Mouse (Mus musculus) midbrain, embryonic 11.5 days (tissue): Measurements from ENCODE around the gene Rims1. TPM values are rescaled to one million over a fixed set of nuclear protein-coding genes. Genes with fewer than 3 reads are reported as not detected.

Experiments used
- ATAC-seq: fragments of 200-750 bp; cut with Nextera tagmentation; 2 replicates; pipeline ENCODE4 v1.8.0; 2017; ENCODE audit warnings: moderate TSS enrichment, moderate library complexity; ENCODE audit not compliant: low FRiP score
- DNase-seq: peaks from one replicate; pipeline ENCODE4 v3.0.0; 2015; ENCODE audit warnings: low spot score; ENCODE audit errors: missing footprints
- H3K27ac ChIP-seq: fragments of 300-500 bp; sonication (generic); 2 replicates; pipeline ENCODE4 v1.5.1; 2014; ENCODE audit warnings: low read depth, low read length
- H3K27me3 ChIP-seq: fragments of 300-500 bp; sonication (generic); 2 replicates; pipeline ENCODE4 v1.6.1; 2014; ENCODE audit warnings: mild to moderate bottlenecking, low read length, moderate library complexity, mixed read lengths; ENCODE audit not compliant: control insufficient read depth, insufficient read depth
- H3K36me3 ChIP-seq: fragments of 300-500 bp; sonication (generic); 2 replicates; pipeline ENCODE4 v1.6.1; 2014; ENCODE audit warnings: mild to moderate bottlenecking, low read length, moderate library complexity, mixed read lengths; ENCODE audit not compliant: control insufficient read depth, insufficient read depth
- H3K4me1 ChIP-seq: fragments of 300-500 bp; sonication (generic); 2 replicates; pipeline ENCODE4 v1.6.1; 2014; ENCODE audit warnings: low read length; ENCODE audit not compliant: control insufficient read depth, insufficient read depth
- H3K4me2 ChIP-seq: fragments of 300-500 bp; sonication (generic); 2 replicates; pipeline ENCODE4 v1.6.1; 2014; ENCODE audit warnings: mild to moderate bottlenecking, moderate library complexity
- H3K4me3 ChIP-seq: fragments of 300-500 bp; sonication (generic); 2 replicates; pipeline ENCODE4 v1.5.1; 2014; ENCODE audit warnings: low read depth, low read length
- H3K9ac ChIP-seq: fragments of 300-500 bp; sonication (generic); 2 replicates; pipeline ENCODE4 v1.6.1; 2014; ENCODE audit warnings: low read length
- H3K9me3 ChIP-seq: fragments of 300-500 bp; sonication (generic); 2 replicates; pipeline ENCODE4 v1.6.1; 2016; ENCODE audit warnings: low read length; ENCODE audit not compliant: control insufficient read depth
- WGBS: fragments of 180-500 bp; shearing (Covaris S2); extraction: QIAGEN DNeasy Blood & Tissue Kit; methylation state at CpG from one replicate; pipeline ENCODE4 v1.1.7; 2014; 5-methylcytosine and 5-hydroxymethylcytosine counted together
- polyA plus RNA-seq: library from polyadenylated mRNA; unstranded; fragments of >200 nt; fragmentation: Nextera tagmentation; extraction: Ambion mirVana; gene quantifications from 2 replicates; pipeline ENCODE4 v1.2.1, GENCODE M21; 2014

Rims1 gene
- polyA plus RNA-seq, 1 experiment from 2014 or later: 3.6 TPM

DNA sequence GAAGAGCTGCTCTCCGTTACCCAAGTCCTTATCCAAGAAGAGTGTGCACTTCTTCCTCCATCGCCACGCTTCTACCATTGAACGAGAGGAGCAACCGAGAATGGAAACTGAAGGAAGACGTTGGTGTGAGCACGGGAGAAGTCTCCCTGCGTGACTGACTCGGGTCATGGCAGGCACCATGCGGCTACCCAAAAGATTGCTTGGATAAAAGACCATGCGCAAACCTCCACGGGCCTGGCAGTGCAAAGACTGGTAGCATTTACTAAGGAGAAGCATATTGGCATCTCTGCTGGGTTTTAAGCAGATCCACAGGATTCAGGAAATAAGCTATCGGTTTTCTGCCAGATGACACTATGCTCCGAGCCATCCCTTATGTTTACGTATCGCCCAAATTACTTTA, 293.4 kb downstream of the Rims1 start:
- H3K27ac ChIP-seq: no peak overlapping the region
- H3K27me3 ChIP-seq: no peaks in the 10 kb centered on the region
- DNase-seq (no peak), ATAC-seq (no peak)
- no peaks in the 10 kb centered on the region for H3K9me3 ChIP-seq
- H3K4me1 ChIP-seq: no peaks in the 10 kb centered on the region
- H3K36me3 ChIP-seq: no peaks in the 10 kb centered on the region
- H3K4me3 ChIP-seq: no peak overlapping the region
- WGBS: 87% methylated on average over 16 of the region's 16 CpGs
- H3K9ac ChIP-seq: no peak overlapping the region
- H3K4me2 ChIP-seq: no peak overlapping the region

DNA sequence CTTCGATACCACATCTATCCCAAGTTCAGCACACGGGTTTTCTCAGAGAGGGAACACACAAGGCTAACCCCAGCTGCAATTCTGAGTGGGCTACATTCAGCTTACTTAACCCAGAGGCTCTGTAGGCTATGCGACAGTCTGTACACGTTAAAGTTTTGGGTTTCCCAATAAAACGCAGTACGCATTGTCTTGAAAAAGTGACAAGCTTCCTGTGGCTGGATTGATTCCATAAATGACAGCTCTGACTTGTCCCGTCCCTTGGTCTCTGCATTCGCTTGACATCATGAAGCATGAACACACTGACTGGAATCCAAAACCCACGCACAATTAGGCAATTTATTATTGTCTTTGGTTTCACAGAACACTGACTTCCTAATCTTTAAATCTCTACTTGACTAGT, 294.2 kb downstream of the Rims1 start:
- WGBS: 87% methylated on average over 9 of the region's 9 CpGs
- DNase-seq (no peak), ATAC-seq (no peak)
- H3K9ac ChIP-seq: no peak overlapping the region
- H3K9me3 ChIP-seq: no peaks in the 10 kb centered on the region
- no peak overlapping the region for H3K4me3 ChIP-seq
- no peak overlapping the region for H3K27ac ChIP-seq
- no peaks in the 10 kb centered on the region for H3K4me1 ChIP-seq
- H3K36me3 ChIP-seq: no peaks in the 10 kb centered on the region
- no peak overlapping the region for H3K4me2 ChIP-seq
- H3K27me3 ChIP-seq: no peaks in the 10 kb centered on the region

DNA sequence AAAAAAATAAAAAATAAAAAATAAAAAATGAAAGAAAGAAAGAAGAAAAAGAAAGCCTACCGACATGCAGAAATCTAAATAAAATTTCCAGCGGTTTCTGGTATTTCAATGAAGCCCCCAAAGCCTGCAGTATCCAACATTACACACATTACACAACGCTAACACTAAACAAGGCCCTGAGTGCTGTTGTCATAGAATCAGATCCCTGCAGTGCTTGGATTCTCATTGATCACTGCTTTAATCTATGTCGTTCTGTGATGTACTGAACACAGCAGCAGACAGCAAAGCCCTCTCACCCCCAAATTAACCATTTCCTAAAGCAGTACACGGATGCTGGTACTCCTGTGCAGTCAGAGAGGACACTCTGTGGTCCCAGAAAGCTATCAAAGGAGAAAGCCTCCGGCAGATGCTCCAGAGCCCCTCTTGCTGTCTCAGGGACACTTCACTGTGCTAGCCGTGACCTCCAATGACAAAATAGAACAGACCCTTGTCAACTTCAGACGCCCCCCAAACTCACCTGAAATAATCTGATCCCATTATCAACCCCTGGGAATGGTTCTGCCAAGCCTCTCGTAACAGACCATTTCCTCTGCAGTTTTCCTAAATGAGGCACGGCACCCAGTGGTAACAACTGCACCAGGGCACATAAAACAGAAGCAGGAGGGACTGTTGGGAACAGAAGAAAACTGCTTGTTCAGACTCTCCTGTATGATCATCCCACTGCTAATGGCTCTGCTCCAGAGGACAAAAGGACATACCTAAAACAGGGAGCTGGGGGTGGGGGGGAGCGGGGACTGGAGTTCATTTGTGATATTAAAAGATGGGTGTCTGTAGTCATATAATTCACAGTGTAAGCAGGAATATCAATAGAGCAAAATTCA, 296.8 kb downstream of the Rims1 start:
- no peak; the same call in 1 of the 2 replicates for ATAC-seq
- Histone ChIP-seq H3K4me3 (no peak overlapping the region), H3K27me3 (no peaks in the 10 kb centered on the region), H3K9me3 (no peaks in the 10 kb centered on the region), H3K27ac (no peak overlapping the region), H3K4me1 (no peaks in the 10 kb centered on the region), H3K9ac (no peak overlapping the region), H3K36me3 (no peaks in the 10 kb centered on the region), H3K4me2 (no peak overlapping the region)
- 66% methylated on average over 11 of the region's 11 CpGs for WGBS
- no peak for DNase-seq

DNA sequence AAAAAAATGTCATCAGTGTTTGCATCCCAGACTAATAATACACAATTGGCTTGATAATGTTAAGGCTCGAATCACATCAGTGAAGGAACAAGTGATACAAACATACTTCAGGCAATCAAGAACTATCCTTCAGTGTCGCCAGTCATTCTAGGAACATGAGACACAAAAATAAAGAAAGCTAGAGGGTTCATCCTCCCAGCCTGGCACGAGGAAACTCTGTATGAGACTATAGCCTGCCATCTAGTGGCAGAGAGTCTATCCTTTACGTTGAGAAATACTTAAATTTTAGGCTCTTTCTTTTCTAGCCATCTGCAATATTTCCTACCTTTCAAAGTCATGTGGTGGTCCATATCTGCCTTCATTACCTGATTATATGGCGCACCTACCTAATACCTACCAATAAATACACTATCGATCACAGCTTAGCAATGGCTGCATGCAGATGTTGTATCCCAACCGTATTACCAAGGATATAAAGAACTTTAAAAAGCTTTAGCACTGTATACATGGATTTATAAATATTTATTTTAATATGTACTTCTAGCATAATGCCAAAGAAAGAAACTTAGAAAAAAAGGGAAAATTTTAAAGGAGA, 318.4 kb downstream of the Rims1 start:
- Histone ChIP-seq H3K36me3 (no peaks in the 10 kb centered on the region), H3K9ac (no peak overlapping the region), H3K27ac (no peak overlapping the region), H3K4me3 (no peak overlapping the region), H3K4me1 (no peaks in the 10 kb centered on the region), H3K9me3 (no peaks in the 10 kb centered on the region), H3K27me3 (no peaks in the 10 kb centered on the region), H3K4me2 (no peak overlapping the region)
- 50% methylated on average over 7 of the region's 7 CpGs for WGBS
- peak; percentile 69; the same call in 1 of the 2 replicates for ATAC-seq
- DNase-seq: no peak

DNA sequence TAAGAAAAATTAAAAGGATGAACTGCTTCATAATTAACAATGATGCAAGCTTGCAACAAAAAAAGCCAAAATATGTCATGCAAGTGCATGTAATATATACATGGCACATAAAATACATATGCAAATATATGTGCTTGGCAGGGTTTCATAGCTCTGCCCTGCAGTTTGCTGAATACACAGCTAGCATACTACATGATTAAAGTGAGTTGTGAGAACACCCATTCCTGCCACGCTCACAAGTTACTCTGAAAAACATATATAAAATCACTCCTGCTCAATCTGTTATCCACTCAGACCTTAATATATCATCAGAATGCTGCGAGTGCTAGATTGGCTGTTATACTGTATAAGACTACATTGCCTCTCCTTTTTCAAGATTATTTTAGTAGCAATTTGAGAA, 329.6 kb downstream of the Rims1 start:
- 87% methylated on average over 2 of the region's 2 CpGs for WGBS
- H3K36me3 ChIP-seq: no peaks in the 10 kb centered on the region
- no peak for ATAC-seq
- H3K4me3 ChIP-seq: no peak overlapping the region
- H3K9ac ChIP-seq: no peak overlapping the region
- H3K4me2 ChIP-seq: no peak overlapping the region
- DNase-seq: no peak
- H3K4me1 ChIP-seq: no peaks in the 10 kb centered on the region; the same call in 1 of the 2 replicates
- no peak overlapping the region for H3K27ac ChIP-seq
- no peaks in the 10 kb centered on the region for H3K9me3 ChIP-seq
- H3K27me3 ChIP-seq: no peaks in the 10 kb centered on the region

DNA sequence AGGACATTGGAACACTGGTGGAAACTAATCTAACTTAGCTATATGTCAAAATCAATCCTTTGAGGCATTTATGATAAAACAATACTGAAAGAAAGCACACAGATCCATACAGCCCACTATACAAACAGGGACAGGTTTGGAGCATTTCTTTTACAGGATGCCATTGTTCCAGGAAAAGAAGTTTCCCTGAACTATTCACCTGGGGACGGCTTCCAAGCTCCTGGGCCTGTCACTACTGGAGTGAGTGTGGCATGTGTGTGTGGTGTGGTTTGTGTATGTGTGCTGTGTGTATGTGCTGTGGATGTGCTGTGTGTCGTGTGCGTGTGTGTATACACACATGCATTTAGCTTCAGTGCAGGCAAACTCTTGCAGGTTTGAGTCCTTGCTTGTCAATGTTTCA, 338.8 kb downstream of the Rims1 start:
- no peaks in the 10 kb centered on the region for H3K36me3 ChIP-seq
- H3K27ac ChIP-seq: no peak overlapping the region
- no peak overlapping the region for H3K4me2 ChIP-seq
- 80% methylated on average over 3 of the region's 3 CpGs for WGBS
- DNase-seq (no peak), ATAC-seq (no peak)
- no peaks in the 10 kb centered on the region for H3K27me3 ChIP-seq
- no peaks in the 10 kb centered on the region for H3K9me3 ChIP-seq
- no peak overlapping the region for H3K9ac ChIP-seq
- H3K4me1 ChIP-seq: no peaks in the 10 kb centered on the region
- no peak overlapping the region for H3K4me3 ChIP-seq

DNA sequence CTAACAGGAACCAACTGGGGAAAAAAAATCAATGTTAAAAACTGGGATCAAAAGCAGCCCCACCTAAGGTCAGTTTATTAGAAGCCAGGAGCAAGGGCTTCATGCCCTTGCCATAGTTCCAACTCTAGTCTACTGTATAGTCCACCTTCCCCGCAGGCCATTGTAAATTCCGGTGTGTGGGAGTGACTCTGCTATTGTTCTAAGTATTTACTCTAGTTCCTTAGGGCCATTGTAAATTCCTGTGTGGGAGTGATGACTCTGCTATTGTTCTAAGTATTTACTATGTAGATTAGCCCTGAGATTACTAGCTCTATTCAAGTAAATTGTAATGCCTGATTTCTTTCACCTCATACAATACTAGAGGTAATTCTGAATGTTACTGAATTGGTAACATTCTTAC, 339.2 kb downstream of the Rims1 start:
- Histone ChIP-seq H3K4me1 (no peaks in the 10 kb centered on the region), H3K4me2 (no peak overlapping the region), H3K27me3 (no peaks in the 10 kb centered on the region), H3K4me3 (no peak overlapping the region), H3K36me3 (no peaks in the 10 kb centered on the region), H3K27ac (no peak overlapping the region), H3K9ac (no peak overlapping the region), H3K9me3 (no peaks in the 10 kb centered on the region)
- no peak for DNase-seq
- no peak for ATAC-seq
- 43% methylated on average over 2 of the region's 2 CpGs for WGBS

DNA sequence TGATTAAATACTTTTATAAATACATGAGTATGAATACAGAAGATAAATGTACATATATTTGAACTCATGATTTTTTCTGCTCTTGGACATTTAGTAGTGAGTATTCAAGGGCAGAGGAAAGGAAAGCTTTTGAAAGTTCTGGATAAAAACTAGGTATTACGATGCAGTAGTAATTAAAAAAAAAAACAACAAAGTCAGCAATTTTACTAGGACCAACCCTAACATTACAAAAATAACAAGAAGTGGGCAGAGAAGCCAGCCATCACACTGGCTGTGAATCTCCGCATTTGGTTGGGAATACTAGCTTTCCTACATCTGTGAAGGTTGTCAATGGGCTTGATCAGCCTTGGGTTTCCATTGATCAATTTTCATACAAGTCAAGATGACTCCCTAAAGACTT, 381.8 kb downstream of the Rims1 start:
- WGBS: 89% methylated on average over 2 of the region's 2 CpGs
- no peaks in the 10 kb centered on the region for H3K4me1 ChIP-seq
- H3K9me3 ChIP-seq: no peaks in the 10 kb centered on the region
- no peaks in the 10 kb centered on the region for H3K36me3 ChIP-seq
- no peak overlapping the region for H3K27ac ChIP-seq
- no peak for DNase-seq
- no peak overlapping the region for H3K4me3 ChIP-seq
- ATAC-seq: no peak
- no peak overlapping the region for H3K4me2 ChIP-seq
- H3K9ac ChIP-seq: no peak overlapping the region
- H3K27me3 ChIP-seq: no peaks in the 10 kb centered on the region

DNA sequence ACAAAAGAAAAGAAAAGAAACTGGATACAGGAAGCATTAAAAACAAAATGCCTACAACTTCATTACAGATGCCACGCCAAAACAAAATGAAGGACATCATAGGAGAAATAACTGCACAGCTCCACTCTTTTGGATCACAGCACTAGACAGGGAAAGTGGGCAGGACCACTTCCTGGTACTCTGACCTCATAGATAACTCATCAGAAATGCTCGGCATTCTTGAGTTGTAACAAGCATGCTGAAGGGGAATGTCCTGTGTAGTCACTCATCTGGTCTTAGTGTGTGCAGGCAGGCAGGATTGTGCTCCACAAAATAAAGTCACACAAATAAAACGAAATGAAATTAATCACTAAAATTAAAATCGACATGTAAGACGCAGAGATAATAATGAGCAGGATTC, 383.7 kb downstream of the Rims1 start:
- DNase-seq (no peak), ATAC-seq (no peak)
- no peaks in the 10 kb centered on the region for H3K4me1 ChIP-seq
- H3K27ac ChIP-seq: no peak overlapping the region
- H3K4me3 ChIP-seq: no peak overlapping the region
- H3K9ac ChIP-seq: no peak overlapping the region
- H3K36me3 ChIP-seq: no peaks in the 10 kb centered on the region
- H3K9me3 ChIP-seq: no peaks in the 10 kb centered on the region
- WGBS: 85% methylated on average over 5 of the region's 5 CpGs
- H3K27me3 ChIP-seq: no peaks in the 10 kb centered on the region
- no peak overlapping the region for H3K4me2 ChIP-seq
